Mouse (Mus musculus): ENCODE measurements at regions not wholly inside any gene's neighbourhood (a gene's known extent, or its start where the extent isn't known, plus 50 kb on each side); places are given as distances from the start of the nearest gene placed in this dataset.

DNA sequence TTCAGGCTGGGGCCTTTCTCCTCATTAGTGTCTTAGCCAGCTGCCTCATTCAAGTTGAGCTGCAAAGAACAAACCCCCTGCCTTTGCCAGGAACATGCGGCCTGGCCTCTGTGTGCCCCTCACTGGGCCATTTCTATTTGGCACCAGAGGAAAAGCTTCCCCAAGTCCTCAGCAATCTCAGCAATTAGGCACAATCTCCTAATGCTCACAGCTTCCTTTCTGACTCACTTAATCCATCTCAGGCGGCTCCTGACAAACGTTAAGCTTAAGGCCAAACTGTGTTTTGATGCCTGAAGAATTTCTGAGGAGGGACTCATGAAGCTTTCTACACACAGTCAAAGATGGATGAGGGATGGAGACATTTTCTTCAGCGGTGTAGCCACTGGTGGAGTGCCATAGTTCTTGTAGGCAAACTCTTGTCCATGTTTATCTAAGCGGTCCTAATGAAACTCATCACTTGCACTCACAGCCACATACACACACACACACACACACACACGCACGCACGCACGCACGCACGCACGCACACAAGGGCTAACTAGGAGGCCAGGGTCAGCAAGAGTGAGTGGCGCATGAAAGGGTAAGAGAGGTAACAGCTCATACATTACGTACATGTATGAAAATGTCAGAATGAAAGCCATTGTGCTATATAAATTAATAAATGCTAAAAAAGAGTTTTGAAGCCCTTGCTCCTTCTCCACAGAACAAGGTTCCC, 63.5 kb upstream of the Acsl3 start:
- TF ChIP-seq MYOD1 (IDR thresholded peaks at IDR 0.05; ENCODE audit: control insufficient read depth in 1 of 3, insufficient read length in 2 of 3, low read depth in 2 of 3) (no peak), POLR2A (IDR thresholded peaks at IDR 0.05; ENCODE audit: insufficient read length, low read depth) (no peak), REST (IDR thresholded peaks at IDR 0.05; ENCODE audit: insufficient read depth, insufficient read length) (no peak)

All from myocyte (in vitro differentiated cells).